Mouse (Mus musculus) neural tube, embryonic 13.5 days (tissue): ENCODE measurements around the gene Tenm4. TPM values are rescaled to one million over a fixed set of nuclear protein-coding genes. Genes with fewer than 3 reads are reported as not detected.
"Not testable (repeated sequence)": the region's sequence is repeated elsewhere in the genome, so short reads cannot be mapped to it uniquely, and the experiment has no call there.

ENCODE experiments used
- ATAC-seq: fragments of 200-750 bp; cut with Nextera tagmentation; 2 replicates; pipeline ENCODE4 v1.8.0; 2017; ENCODE audit warnings: low read depth, mild to moderate bottlenecking, moderate TSS enrichment, moderate library complexity
- H3K27ac ChIP-seq: fragments of 300-500 bp; sonication (generic); replicated peaks from 2 replicates; pipeline ENCODE4 v1.5.1; 2015; ENCODE audit warnings: moderate library complexity, mild to moderate bottlenecking, inconsistent platforms
- H3K27me3 ChIP-seq: fragments of 300-500 bp; sonication (generic); 2 replicates; pipeline ENCODE4 v1.6.1; 2015; ENCODE audit warnings: mild to moderate bottlenecking, inconsistent platforms
- H3K36me3 ChIP-seq: fragments of 300-500 bp; sonication (generic); 2 replicates; pipeline ENCODE4 v1.6.1; 2015; ENCODE audit warnings: mild to moderate bottlenecking, inconsistent platforms
- H3K4me1 ChIP-seq: fragments of 300-500 bp; sonication (generic); replicated peaks from 2 replicates; pipeline ENCODE4 v1.6.1; 2015; ENCODE audit warnings: inconsistent platforms
- H3K4me2 ChIP-seq: fragments of 300-500 bp; sonication (generic); 2 replicates; pipeline ENCODE4 v1.6.1; 2015; ENCODE audit warnings: inconsistent platforms, mild to moderate bottlenecking, moderate library complexity
- H3K4me3 ChIP-seq: fragments of 300-500 bp; sonication (generic); 2 replicates; pipeline ENCODE4 v1.5.1; 2015; ENCODE audit warnings: mild to moderate bottlenecking, inconsistent platforms
- H3K9ac ChIP-seq: fragments of 300-500 bp; sonication (generic); 2 replicates; pipeline ENCODE4 v1.6.1; 2015; ENCODE audit warnings: moderate library complexity, mild to moderate bottlenecking, inconsistent platforms
- H3K9me3 ChIP-seq: fragments of 300-500 bp; sonication (generic); 2 replicates; pipeline ENCODE4 v1.6.1; 2016; ENCODE audit warnings: inconsistent platforms
- WGBS: fragments of 180-500 bp; shearing (Covaris S2); methylation state at CpG from one replicate; pipeline ENCODE4 v1.1.7; 2015; 5-methylcytosine and 5-hydroxymethylcytosine counted together
- polyA plus RNA-seq: library from polyadenylated mRNA; unstranded; fragments of >200 nt; fragmentation: Nextera tagmentation; extraction: Ambion mirVana; gene quantifications from 2 replicates; pipeline ENCODE4 v1.2.1, GENCODE M21; 2015

Gene Tenm4
- polyA plus RNA-seq, 1 experiment from 2014 or later = 36.8 TPM

DNA sequence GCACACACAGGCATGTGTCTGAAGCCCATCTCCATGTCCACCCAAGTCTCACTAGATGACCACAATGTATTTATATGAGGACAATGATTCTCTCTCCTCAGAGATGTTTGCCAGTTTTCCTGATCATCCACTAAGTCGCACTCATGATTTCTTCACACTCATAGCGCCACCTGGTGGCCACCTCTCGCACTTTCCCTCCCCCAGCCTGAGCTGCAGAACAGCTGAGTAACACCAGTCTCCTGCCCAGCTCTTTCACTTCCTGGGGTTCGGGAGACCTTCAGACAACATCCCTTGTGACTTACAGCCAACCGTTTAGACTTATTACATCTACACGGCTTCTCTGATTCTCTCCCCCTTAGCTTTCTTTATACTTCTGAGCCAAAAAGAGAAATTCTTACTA, 743.0 kb downstream of the Tenm4 start:
- Histone ChIP-seq H3K4me1 (peaks cover 14% of the 10 kb centered on the region), H3K27ac (no peak overlapping the region), H3K9ac (no peak overlapping the region), H3K4me3 (no peak overlapping the region), H3K9me3 (no peaks in the 10 kb centered on the region), H3K27me3 (peaks cover 9% of the 10 kb centered on the region; the same call in 1 of the 2 replicates), H3K36me3 (no peaks in the 10 kb centered on the region), H3K4me2 (no peak overlapping the region)
- WGBS = 12% methylated on average over 6 of the region's 6 CpGs
- ATAC-seq = peak; percentile 55; the same call in 1 of the 2 replicates

DNA sequence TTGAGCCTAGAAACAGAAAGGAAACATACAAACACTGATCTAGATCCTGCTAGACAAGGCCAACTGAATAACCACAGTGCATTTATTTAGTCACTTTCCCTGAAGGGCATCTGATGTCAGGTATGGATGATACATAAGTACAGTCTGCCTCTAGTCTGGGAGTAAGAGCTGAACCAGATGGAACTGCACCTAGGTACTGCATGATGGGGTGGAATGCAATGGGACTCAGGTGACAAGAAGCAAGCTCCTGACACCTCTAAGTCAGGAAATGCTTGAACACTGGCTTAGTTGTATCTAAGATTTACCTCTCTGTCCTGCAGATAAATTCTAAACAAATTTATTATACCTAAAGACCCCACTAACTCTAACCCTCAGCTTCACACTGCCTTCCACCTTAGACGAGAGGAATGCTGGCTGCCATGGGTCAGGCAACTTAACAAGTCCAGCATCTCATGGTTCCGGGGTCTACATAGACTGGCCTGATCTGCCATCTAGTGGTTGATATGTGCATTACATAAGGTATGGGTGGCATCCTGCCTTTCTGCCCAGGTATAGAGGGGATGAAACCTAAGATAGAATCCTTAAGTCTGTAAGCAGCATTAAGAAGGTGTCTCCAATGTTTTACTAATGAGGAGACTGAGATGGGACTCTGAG, 744.5 kb downstream of the Tenm4 start:
- H3K27me3 ChIP-seq = peaks cover 9% of the 10 kb centered on the region; the same call in 1 of the 2 replicates
- no peak overlapping the region for H3K9ac ChIP-seq
- ATAC-seq = peak; percentile 45; the same call in 1 of the 2 replicates
- H3K36me3 ChIP-seq = no peaks in the 10 kb centered on the region
- H3K4me3 ChIP-seq = no peak overlapping the region
- H3K4me1 ChIP-seq = peaks cover 3% of the 10 kb centered on the region
- no peak overlapping the region for H3K27ac ChIP-seq
- 4% methylated on average over 2 of the region's 2 CpGs for WGBS
- no peaks in the 10 kb centered on the region for H3K9me3 ChIP-seq
- H3K4me2 ChIP-seq = no peak overlapping the region

DNA sequence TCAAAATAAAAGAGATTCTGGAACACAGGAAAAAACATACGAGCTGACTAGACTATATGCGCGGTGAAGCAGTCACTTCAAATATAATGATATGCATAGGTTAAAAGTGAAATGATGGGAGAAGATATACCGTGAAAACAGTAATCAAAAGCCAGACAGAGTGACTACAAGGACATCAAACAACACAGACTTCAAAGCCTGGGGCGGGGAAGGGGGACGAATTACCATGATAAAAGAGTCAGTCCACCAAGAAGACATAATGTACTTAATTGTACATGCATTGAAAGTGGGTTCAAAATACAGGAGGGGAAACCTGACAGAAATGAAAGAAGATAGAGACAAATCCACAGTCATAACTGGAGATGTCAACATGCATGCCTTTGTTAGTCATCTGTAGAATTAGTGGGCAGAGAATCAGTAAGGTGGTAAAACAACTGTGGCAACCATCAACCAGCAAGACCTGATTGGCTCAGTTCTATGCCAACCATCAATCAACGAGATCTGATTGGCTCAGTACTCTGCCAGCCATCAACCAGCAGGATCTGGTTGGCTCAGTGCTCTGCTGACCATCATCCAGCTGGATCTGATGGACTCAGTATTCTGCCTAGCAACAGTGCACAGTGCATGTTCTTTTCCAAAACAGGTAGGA, 749.5 kb downstream of the Tenm4 start:
- no peak for ATAC-seq
- 34% methylated on average over 7 of the region's 7 CpGs for WGBS
- no peak overlapping the region for H3K27ac ChIP-seq
- H3K4me3 ChIP-seq = no peak overlapping the region
- H3K4me1 ChIP-seq = no peaks in the 10 kb centered on the region
- no peaks in the 10 kb centered on the region for H3K36me3 ChIP-seq
- no peak overlapping the region for H3K4me2 ChIP-seq
- H3K27me3 ChIP-seq = no peaks in the 10 kb centered on the region
- no peaks in the 10 kb centered on the region for H3K9me3 ChIP-seq
- H3K9ac ChIP-seq = no peak overlapping the region

DNA sequence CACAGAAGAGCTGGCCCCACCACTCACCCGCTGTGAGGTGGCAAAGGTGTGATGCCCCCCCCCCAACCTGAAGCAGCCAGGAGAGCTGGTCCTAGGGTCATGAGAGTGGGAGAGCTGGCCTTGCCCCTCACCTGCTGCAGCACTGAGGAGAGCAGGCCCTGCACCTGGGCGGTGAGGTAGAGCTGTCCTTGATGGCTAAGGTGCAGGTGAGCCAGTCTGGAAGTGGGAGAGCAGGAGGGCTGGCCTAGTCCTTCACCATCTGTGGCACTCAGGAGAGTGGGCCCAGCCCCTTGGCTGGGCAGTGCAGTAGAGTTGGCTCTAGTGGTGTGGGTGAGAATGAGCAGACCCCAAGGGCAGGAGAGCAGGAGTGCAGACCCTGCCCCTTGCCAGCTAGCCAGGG, 751.9 kb downstream of the Tenm4 start:
- ATAC-seq = no peak
- Histone ChIP-seq H3K4me3 (no peak overlapping the region), H3K9ac (no peak overlapping the region), H3K4me2 (no peak overlapping the region), H3K27me3 (no peaks in the 10 kb centered on the region), H3K9me3 (no peaks in the 10 kb centered on the region), H3K4me1 (no peaks in the 10 kb centered on the region), H3K36me3 (no peaks in the 10 kb centered on the region), H3K27ac (no peak overlapping the region)
- 94% methylated on average over 2 of the region's 2 CpGs for whole genome bisulfite sequencing

DNA sequence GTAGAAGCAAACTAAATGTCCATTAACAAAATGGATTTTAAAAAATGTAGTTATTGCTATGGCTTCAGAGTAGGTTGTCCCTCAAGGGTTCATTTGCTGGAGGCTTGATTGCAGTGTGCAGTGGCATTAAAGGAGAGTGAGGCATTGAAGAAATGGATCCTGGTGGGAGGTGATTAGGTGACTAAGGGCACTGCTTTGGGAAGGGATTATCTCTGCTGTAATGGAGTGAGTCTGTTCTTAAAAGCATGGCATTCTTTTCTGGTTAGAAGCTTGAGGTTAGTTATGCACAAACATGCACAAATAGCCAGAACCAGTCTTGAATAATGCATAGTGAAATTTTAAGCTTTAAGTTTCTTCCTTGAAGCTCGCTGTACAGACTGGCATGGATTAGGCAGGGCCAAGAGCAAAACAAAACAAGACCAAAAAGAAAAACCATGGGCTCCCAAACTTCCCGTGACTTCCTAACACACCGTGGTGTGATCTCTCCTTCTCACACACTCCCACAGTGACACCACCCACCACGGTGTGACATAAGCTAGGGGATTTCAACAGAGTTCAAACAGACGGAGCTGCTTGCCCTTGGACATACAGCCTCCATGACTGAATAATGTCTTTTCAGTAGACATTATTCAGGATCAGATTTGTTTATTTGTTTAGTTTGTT, 772.8 kb downstream of the Tenm4 start:
- WGBS = 73% methylated on average over 5 of the region's 5 CpGs
- no peaks in the 10 kb centered on the region for H3K9me3 ChIP-seq
- no peak overlapping the region for H3K27ac ChIP-seq
- H3K27me3 ChIP-seq = no peaks in the 10 kb centered on the region
- no peaks in the 10 kb centered on the region for H3K4me1 ChIP-seq
- H3K4me2 ChIP-seq = no peak overlapping the region
- no peaks in the 10 kb centered on the region for H3K36me3 ChIP-seq
- H3K4me3 ChIP-seq = no peak overlapping the region
- no peak for ATAC-seq
- H3K9ac ChIP-seq = no peak overlapping the region

DNA sequence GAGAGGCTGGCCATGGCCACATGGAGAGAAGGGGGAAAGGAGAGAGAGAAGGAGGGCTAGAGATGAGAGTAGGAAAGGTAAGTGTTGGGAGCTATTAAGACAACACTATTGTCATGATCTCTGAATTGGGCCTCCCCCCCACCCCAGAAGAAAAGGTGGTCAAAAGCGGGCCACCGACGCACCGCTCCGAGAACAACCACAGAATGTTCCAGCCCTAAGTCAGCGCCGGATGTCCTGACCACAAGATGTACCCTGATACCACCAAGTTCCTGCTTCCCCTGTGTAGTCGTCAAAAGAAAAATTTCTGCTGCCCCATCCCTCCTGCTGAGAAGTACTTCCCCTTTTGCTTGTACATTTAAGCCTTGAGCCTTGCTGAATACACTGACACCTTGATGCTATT, 775.5 kb downstream of the Tenm4 start:
- H3K9me3 ChIP-seq, ATAC-seq: not testable (repeated sequence)
- WGBS = 86% methylated on average over 8 of the region's 8 CpGs

DNA sequence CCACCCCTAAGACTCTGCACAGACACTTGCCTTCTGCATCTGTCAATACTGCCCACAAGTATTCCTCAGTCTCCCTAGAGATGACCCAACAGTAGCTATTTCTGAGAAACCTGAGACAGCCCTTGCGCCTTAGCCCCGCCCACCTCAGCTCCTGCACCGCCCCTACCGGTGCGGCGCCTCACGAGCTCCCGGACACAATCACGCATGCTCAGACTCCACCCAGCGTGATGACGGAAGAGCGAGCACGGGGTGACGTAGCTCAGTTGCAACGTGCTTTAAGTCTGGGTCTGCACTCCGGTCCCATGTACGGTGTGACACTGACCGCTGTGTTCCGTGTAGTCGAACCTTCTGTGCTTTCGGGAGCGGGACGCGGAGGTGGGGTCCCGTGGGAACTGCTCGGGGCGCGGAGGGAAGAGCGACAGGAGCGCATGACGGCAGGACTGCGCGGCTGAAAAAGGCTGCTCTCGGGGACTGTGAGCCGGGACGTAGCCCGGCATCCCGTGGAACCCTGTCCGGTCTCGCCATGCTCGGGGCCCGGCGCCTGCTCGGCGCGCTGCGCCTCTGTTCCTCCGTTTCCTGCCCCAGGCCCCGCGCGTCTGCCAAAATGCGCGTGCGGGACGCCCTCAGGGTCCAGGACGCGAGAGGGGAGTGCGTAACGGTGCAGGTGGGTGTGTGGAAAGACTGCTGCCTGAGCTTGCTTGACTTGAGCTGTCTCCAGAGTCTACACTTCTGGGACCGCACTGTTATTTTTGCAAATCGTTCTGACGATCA, 780.4 kb downstream of the Tenm4 start, which contains the start of gene Nars2:
Nars2 (plus strand) TSS at position 225 of the 771 bp plus-strand sequence.
- peak within 1 kb of the TSS; percentile 87 for H3K9ac ChIP-seq
- no peaks in the 10 kb centered on the region for H3K36me3 ChIP-seq
- no peaks in the 10 kb centered on the region for H3K9me3 ChIP-seq
- peak within 1 kb of the TSS; percentile 76 for H3K4me2 ChIP-seq
- ATAC-seq = peak; percentile 100
- peak within 1 kb of the TSS; percentile 70 for H3K4me3 ChIP-seq
- under 1% methylated on average over 60 of the region's 62 CpGs for WGBS
- no peaks in the 10 kb centered on the region for H3K27me3 ChIP-seq
- peak within 1 kb of the TSS; percentile 85 for H3K27ac ChIP-seq
- peaks cover 16% of the 10 kb centered on the region for H3K4me1 ChIP-seq

More for the DNA sequence above, 775.5 kb downstream of the Tenm4 start:
- not testable (repeated sequence) for H3K4me2 ChIP-seq, H3K27ac ChIP-seq, H3K4me1 ChIP-seq, H3K36me3 ChIP-seq, H3K9ac ChIP-seq, H3K4me3 ChIP-seq, H3K27me3 ChIP-seq

DNA sequence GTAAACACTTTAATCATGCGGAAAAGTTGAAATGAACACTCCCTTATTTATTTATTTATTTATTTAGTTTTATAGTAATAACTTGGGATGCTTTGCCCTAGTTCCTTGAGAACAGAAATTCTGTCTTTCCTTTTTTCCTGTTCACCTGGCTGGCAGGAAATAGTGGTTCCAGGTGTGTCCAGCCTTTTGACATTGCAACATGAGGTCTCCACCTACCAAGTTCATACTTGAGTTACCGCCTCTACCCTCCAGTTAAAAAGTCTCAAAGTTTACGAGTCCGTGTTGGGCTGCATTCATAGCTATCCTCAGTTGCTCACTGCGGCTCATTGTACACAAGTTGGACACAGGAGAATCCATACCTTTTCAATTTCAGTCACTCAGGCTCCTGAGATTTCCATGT, 781.0 kb downstream of the Tenm4 start:
- ATAC-seq = no peak
- Histone ChIP-seq H3K36me3 (peaks cover 2% of the 10 kb centered on the region), H3K4me2 (peak overlapping the region; percentile 76), H3K4me3 (peak overlapping the region; percentile 70), H3K27me3 (no peaks in the 10 kb centered on the region), H3K9ac (peak overlapping the region; percentile 87), H3K4me1 (peaks cover 16% of the 10 kb centered on the region), H3K27ac (peak overlapping the region; percentile 85; the same call in 1 of the 2 replicates), H3K9me3 (no peaks in the 10 kb centered on the region)
- 35% methylated on average over 5 of the region's 5 CpGs for WGBS

DNA sequence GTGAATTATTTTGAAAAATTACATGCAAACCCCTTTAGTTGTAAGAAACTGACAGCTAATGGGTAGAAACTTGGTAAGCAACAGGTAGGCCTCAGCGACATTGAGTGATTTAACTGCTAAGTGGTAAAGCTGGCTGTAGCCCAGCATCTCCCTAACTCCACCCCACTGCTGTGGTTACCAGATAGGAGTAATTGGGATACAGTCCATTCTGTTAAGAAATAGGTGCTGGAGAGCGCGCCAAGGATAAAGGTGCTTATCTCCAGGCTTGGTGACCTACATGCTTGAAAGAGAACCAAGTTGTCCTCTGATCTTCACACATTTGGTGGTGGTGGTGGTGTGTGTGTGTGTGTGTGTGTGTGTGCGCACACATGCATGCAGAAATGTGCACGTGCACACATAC, 788.1 kb downstream of the Tenm4 start:
- H3K9me3 ChIP-seq = no peaks in the 10 kb centered on the region
- no peak overlapping the region for H3K4me3 ChIP-seq
- whole genome bisulfite sequencing = 95% methylated on average over 5 of the region's 5 CpGs
- H3K4me1 ChIP-seq = no peaks in the 10 kb centered on the region
- no peak for ATAC-seq
- no peak overlapping the region for H3K27ac ChIP-seq
- H3K27me3 ChIP-seq = no peaks in the 10 kb centered on the region
- no peak overlapping the region for H3K9ac ChIP-seq
- H3K4me2 ChIP-seq = no peak overlapping the region
- H3K36me3 ChIP-seq = peaks cover 42% of the 10 kb centered on the region
